Comparison of ENCODE assay signal across 15 mouse cellular contexts in the genomic region with DNA sequence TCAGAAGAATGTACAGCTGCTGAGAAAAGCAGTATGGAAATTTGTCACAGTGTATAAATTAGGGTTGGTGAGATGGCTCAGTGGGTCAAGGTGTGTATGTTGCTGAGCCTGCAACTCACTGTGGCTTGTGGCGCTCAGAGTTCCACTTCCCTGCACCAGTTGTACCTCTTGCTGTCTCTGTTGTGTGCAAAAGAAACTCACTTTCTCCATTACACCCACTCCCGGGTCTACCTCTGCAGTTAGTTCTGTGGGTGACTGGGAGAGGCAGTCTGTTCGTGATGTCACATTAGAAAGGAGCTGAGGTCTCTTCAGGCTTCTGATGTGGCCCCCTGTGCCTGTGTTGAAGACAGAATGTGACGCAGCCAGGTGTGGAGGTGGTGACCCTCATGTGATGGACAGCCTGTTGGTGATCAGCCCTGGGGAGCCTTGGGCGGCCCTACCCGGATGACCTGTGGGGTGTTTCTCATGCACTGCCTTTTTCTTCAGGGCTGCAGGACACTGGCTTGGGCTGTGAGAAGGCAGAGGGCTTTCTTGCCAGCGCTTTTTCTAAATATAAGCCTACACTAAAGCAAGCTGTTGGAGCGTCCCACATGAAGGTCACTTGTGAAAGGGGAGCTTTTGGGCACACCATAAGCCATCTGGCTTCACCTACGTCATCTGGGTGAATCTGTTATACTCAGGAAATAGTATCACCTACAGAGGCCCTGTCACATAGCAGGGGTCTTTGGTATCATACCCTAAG. TPM values are rescaled to one million over a fixed set of nuclear protein-coding genes. Genes with fewer than 3 reads are reported as not detected.
DNase-seq lines count a peak whose midpoint lies in the region; ATAC-seq lines count a peak whose summit lies in the region.
"Had no signal": no experiment of that assay in that cellular context is flagged by ENCODE, and none has a peak within 500 bp of the region (broad histone marks: within the 10 kb centered on the region; RNA-seq: fewer than 3 reads in every experiment).

No protein-coding gene starts in this region.

- intact Hi-C loops in heart, postnatal 25 days (cut with DNase I), result no loop called here

- H3K4me3 ChIP-seq in heart, embryonic 11.5 days (ENCODE audit: low read depth, low read length), result no peak overlapping the region
- H3K4me3 ChIP-seq: liver, embryonic 12.5 days had no signal

- H3K36me3 ChIP-seq in heart, embryonic 11.5 days (ENCODE audit: control insufficient read depth, insufficient read depth, low read length), result no peaks in the 10 kb centered on the region
- H3K36me3 ChIP-seq: liver, embryonic 12.5 days had no signal

- peak; percentile 37 for DNase-seq in adrenal gland, adult 2 months
- no peak for DNase-seq in adrenal gland, postnatal 4 days (ENCODE audit: low spot score in 2 of 2)
- peak; percentile 93 for DNase-seq in heart, adult 11 months
- no peak for DNase-seq in heart, postnatal 25 days (ENCODE audit: low spot score)
- DNase-seq in CD4-positive helper T cell, adult 2 months (ENCODE audit: low read depth, low spot score), result peak; percentile 38
- DNase-seq in urinary bladder, postnatal 4 days (ENCODE audit: low spot score in 2 of 2), result no peak
- no peak for DNase-seq in ovary, postnatal 14 days (ENCODE audit: low spot score)
- DNase-seq: kidney, adult 8-10 months; lung, postnatal 10 days; midbrain, embryonic 14.5 days; thymus, adult 2 months had no signal

- no peaks in the 10 kb centered on the region for H3K27me3 ChIP-seq in heart, embryonic 11.5 days (ENCODE audit: control insufficient read depth, insufficient read depth, low read length)
- H3K27me3 ChIP-seq: liver, embryonic 12.5 days had no signal

- H3K9ac ChIP-seq in heart, embryonic 11.5 days (ENCODE audit: low read depth, low read length), result no peak overlapping the region
- H3K9ac ChIP-seq: liver, embryonic 12.5 days had no signal

- H3K4me2 ChIP-seq in heart, embryonic 11.5 days, result no peak overlapping the region
- H3K4me2 ChIP-seq: liver, embryonic 12.5 days had no signal

- H3K4me1 ChIP-seq in heart, embryonic 11.5 days (ENCODE audit: control insufficient read depth, insufficient read depth, low read length), result peaks cover 30% of the 10 kb centered on the region

- H3K9me3 ChIP-seq in heart, embryonic 11.5 days (replicated peaks; ENCODE audit: control insufficient read depth, low read length), result no peaks in the 10 kb centered on the region
- H3K9me3 ChIP-seq: liver, embryonic 12.5 days had no signal

- 80% methylated on average over 9 of the region's 9 CpGs for WGBS in heart, embryonic 11.5 days (ENCODE audit: insufficient replicate concordance)

- no peak for ATAC-seq in heart, embryonic 11.5 days (replicated peaks; ENCODE audit: insufficient number of reproducible peaks, low FRiP score, low TSS enrichment)
- ATAC-seq: forebrain, embryonic 16.5 days; liver, embryonic 12.5 days had no signal

- peak overlapping the region; percentile 37 for H3K27ac ChIP-seq in heart, embryonic 11.5 days (ENCODE audit: low read depth, low read length)
- H3K27ac ChIP-seq: liver, embryonic 12.5 days had no signal

RNA-seq across cellular contexts. Expression of a gene that starts 16.2 kb away (rescaled TPM):
- total RNA-seq in adrenal gland, adult 2 months (2021), result 10 to 100 TPM; 29.8 to 57.4 TPM
- polyA plus RNA-seq in adrenal gland, adult 2 months (2012; rRNA removed), result 29.0 and 30.2 TPM in 2 replicates
- total RNA-seq in adrenal gland, postnatal 4 days (2021), result 10 to 100 TPM; 23.4 to 25.5 TPM
- total RNA-seq in heart, postnatal 25 days (2021), result 10 to 100 TPM; 30.2 to 36.5 TPM
- polyA plus RNA-seq in heart, embryonic 11.5 days (2014; fragmentation: Nextera tagmentation; extraction: Ambion mirVana), result 1.8 and 2.1 TPM in 2 replicates

RNA-seq across cellular contexts. Expression of a gene that starts 31.2 kb away (rescaled TPM):
- total RNA-seq in adrenal gland, adult 2 months (2021), result 10 to 100 TPM; 20.1 to 23.6 TPM
- polyA plus RNA-seq in adrenal gland, adult 2 months (2012; rRNA removed), result not detected in 2 replicates
- 1 to 10 TPM; 4.8 to 6.2 TPM for total RNA-seq in adrenal gland, postnatal 4 days (2021)
- total RNA-seq in heart, postnatal 25 days (2021), result 10 to 100 TPM; 12.5 to 13.9 TPM
- not detected in 2 replicates for polyA plus RNA-seq in heart, embryonic 11.5 days (2014; fragmentation: Nextera tagmentation; extraction: Ambion mirVana)
- polyA plus RNA-seq: forebrain, embryonic 16.5 days; hindbrain, embryonic 11.5 days; liver, embryonic 12.5 days; thymus, adult 2 months had no signal

Comparison
In these comparisons a context has a peak if more than half of its experiments do, and no peak if none do; other contexts are left out.
1. DNase-seq: peak in adrenal gland, adult 2 months (single experiment), heart, adult 11 months (single experiment) and CD4-positive helper T cell, adult 2 months (single experiment); none in adrenal gland, postnatal 4 days (0 of 2), heart, postnatal 25 days (single experiment), urinary bladder, postnatal 4 days (0 of 2) and ovary, postnatal 14 days (single experiment).